Mouse (Mus musculus) hindbrain, postnatal 0 days (tissue): ENCODE data around the gene Crim1. TPM values are rescaled to one million over a fixed set of nuclear protein-coding genes. Genes with fewer than 3 reads are reported as not detected.

Experiments
- ATAC-seq: fragments of 200-750 bp; cut with Nextera tagmentation; 2 replicates; pipeline ENCODE4 v1.8.0; 2017; ENCODE audit warnings: mild to moderate bottlenecking, moderate TSS enrichment, moderate library complexity
- DNase-seq: peaks from one replicate; pipeline ENCODE4 v3.0.0-alpha.2; 2015; ENCODE audit warnings: low spot score
- H3K27ac ChIP-seq: fragments of 300-500 bp; sonication (generic); 2 replicates; pipeline ENCODE4 v1.5.1; 2014; ENCODE audit warnings: mild to moderate bottlenecking
- H3K27me3 ChIP-seq: fragments of 300-500 bp; sonication (generic); 2 replicates; pipeline ENCODE4 v1.6.1; 2014; ENCODE audit warnings: low read length, mixed read lengths; ENCODE audit not compliant: insufficient read depth
- H3K36me3 ChIP-seq: fragments of 300-500 bp; sonication (generic); 2 replicates; pipeline ENCODE4 v1.6.1; 2014; ENCODE audit warnings: low read length, mixed read lengths; ENCODE audit not compliant: insufficient read depth
- H3K4me1 ChIP-seq: fragments of 300-500 bp; sonication (generic); 2 replicates; pipeline ENCODE4 v1.6.1; 2014; ENCODE audit warnings: antibody characterized with exemption, low read length, mixed read lengths; ENCODE audit not compliant: insufficient read depth
- H3K4me2 ChIP-seq: fragments of 300-500 bp; sonication (generic); 2 replicates; pipeline ENCODE4 v1.6.1; 2014; ENCODE audit warnings: low read depth, mild to moderate bottlenecking, low read length, moderate library complexity, mixed read lengths
- H3K4me3 ChIP-seq: fragments of 300-500 bp; sonication (generic); 2 replicates; pipeline ENCODE4 v1.5.1; 2014; ENCODE audit warnings: low read length
- H3K9ac ChIP-seq: fragments of 300-500 bp; sonication (generic); replicated peaks from 2 replicates; pipeline ENCODE4 v1.6.1; 2014; ENCODE audit warnings: mild to moderate bottlenecking, low read length, moderate library complexity, mixed read lengths
- H3K9me3 ChIP-seq: fragments of 300-500 bp; sonication (generic); 2 replicates; pipeline ENCODE4 v1.6.1; 2016; ENCODE audit warnings: low read length, mixed read lengths
- CTCF ChIP-seq: IDR thresholded peaks from 2 replicates; pipeline ENCODE4 v1.5.1; 2016; ENCODE audit warnings: antibody characterized with exemption, control low read depth, low read depth
- WGBS: fragments of 180-500 bp; shearing (Covaris S2); extraction: QIAGEN DNeasy Blood & Tissue Kit; methylation state at CpG from one replicate; pipeline ENCODE4 v1.1.7; 2014; 5-methylcytosine and 5-hydroxymethylcytosine counted together
- polyA plus RNA-seq: library from polyadenylated mRNA; unstranded; fragments of >200 nt; fragmentation: Nextera tagmentation; extraction: Ambion mirVana; gene quantifications from 2 replicates; pipeline ENCODE4 v1.2.1, GENCODE M21; 2015
- total RNA-seq: library from RNA; depleted of rRNA; stranded (reverse); fragments of >200 nt; gene quantifications from 2 replicates; pipeline ENCODE4 v1.2.3, GENCODE M21; 2014

Gene Crim1
- total and polyA plus RNA-seq, 2 experiments from 2014 or later, result 14.6 to 143 TPM

GRCm38 (mm10) chr17:78200561-78201220 lies 643 bp downstream of the Crim1 start:
- Histone ChIP-seq H3K27ac (peak overlapping the region; percentile 85), H3K27me3 (no peaks in the 10 kb centered on the region), H3K4me1 (peaks cover 16% of the 10 kb centered on the region; the same call in 1 of the 2 replicates), H3K36me3 (no peaks in the 10 kb centered on the region), H3K9me3 (no peaks in the 10 kb centered on the region), H3K4me3 (peak overlapping the region; percentile 86), H3K4me2 (peak overlapping the region; percentile 99), H3K9ac (peak overlapping the region; percentile 71)
- 0% methylated on average over 49 of the region's 73 CpGs for WGBS
- TF ChIP-seq CTCF, result 0 out of 2 replicates have a peak, but pooled peaks have one; percentile 22
- ATAC-seq (peak; percentile 48), DNase-seq (peak; percentile 65)

- WGBS, result under 1% methylated on average over 39 of the region's 39 CpGs
- ATAC-seq (peak; percentile 34), DNase-seq (peak; percentile 48)
- Histone ChIP-seq H3K9me3 (no peaks in the 10 kb centered on the region), H3K27me3 (no peaks in the 10 kb centered on the region), H3K4me3 (peak overlapping the region; percentile 86), H3K4me1 (peaks cover 16% of the 10 kb centered on the region; the same call in 1 of the 2 replicates), H3K9ac (peak overlapping the region; percentile 71), H3K27ac (peak overlapping the region; percentile 85), H3K36me3 (no peaks in the 10 kb centered on the region), H3K4me2 (peak overlapping the region; percentile 99)
- no peak for TF ChIP-seq CTCF
Observed at GRCm38 (mm10) chr17:78201221-78202058, 1.4 kb downstream of the Crim1 start.

- H3K27me3 ChIP-seq, result no peaks in the 10 kb centered on the region
- no peak overlapping the region; the same call in 1 of the 2 replicates for H3K9ac ChIP-seq
- H3K36me3 ChIP-seq, result no peaks in the 10 kb centered on the region
- H3K4me2 ChIP-seq, result peak overlapping the region; percentile 99
- H3K4me1 ChIP-seq, result peaks cover 16% of the 10 kb centered on the region; the same call in 1 of the 2 replicates
- peak overlapping the region; percentile 86 for H3K4me3 ChIP-seq
- 5% methylated on average over 5 of the region's 5 CpGs for WGBS
- no peak for DNase-seq
- no peaks in the 10 kb centered on the region for H3K9me3 ChIP-seq
- ATAC-seq, result no peak
- peak; percentile 36; the same call in 1 of the 2 replicates for TF ChIP-seq CTCF
- no peak overlapping the region for H3K27ac ChIP-seq
Observed at GRCm38 (mm10) chr17:78202221-78202620, 2.2 kb downstream of the Crim1 start.

- peak overlapping the region; percentile 99 for H3K4me2 ChIP-seq
- peak overlapping the region; percentile 36; the same call in 1 of the 2 replicates for H3K27ac ChIP-seq
- DNase-seq (peak; percentile 45), ATAC-seq (no peak)
- H3K9me3 ChIP-seq, result no peaks in the 10 kb centered on the region
- no peak for TF ChIP-seq CTCF
- no peaks in the 10 kb centered on the region for H3K27me3 ChIP-seq
- peak overlapping the region; percentile 37; the same call in 1 of the 2 replicates for H3K9ac ChIP-seq
- H3K4me1 ChIP-seq, result peaks cover 16% of the 10 kb centered on the region; the same call in 1 of the 2 replicates
- no peaks in the 10 kb centered on the region for H3K36me3 ChIP-seq
- WGBS, result 34% methylated on average over 3 of the region's 3 CpGs
- H3K4me3 ChIP-seq, result peak overlapping the region; percentile 86
Observed at GRCm38 (mm10) chr17:78202756-78203155, 2.7 kb downstream of the Crim1 start.

GRCm38 (mm10) chr17:78203478-78203877 lies 3.4 kb downstream of the Crim1 start:
- Histone ChIP-seq H3K4me3 (peak overlapping the region; percentile 86), H3K27ac (no peak overlapping the region), H3K36me3 (no peaks in the 10 kb centered on the region), H3K27me3 (no peaks in the 10 kb centered on the region), H3K9me3 (no peaks in the 10 kb centered on the region), H3K4me2 (peak overlapping the region; percentile 99), H3K9ac (no peak overlapping the region), H3K4me1 (peaks cover 16% of the 10 kb centered on the region; the same call in 1 of the 2 replicates)
- no peak for ATAC-seq
- TF ChIP-seq CTCF, result peak; percentile 62
- peak; percentile 79 for DNase-seq
- 41% methylated on average over 5 of the region's 5 CpGs for WGBS

GRCm38 (mm10) chr17:78206421-78206820 lies 6.4 kb downstream of the Crim1 start:
- Histone ChIP-seq H3K27me3 (no peaks in the 10 kb centered on the region), H3K27ac (no peak overlapping the region), H3K9me3 (no peaks in the 10 kb centered on the region), H3K4me3 (no peak overlapping the region), H3K4me1 (peaks cover 12% of the 10 kb centered on the region; the same call in 1 of the 2 replicates), H3K36me3 (no peaks in the 10 kb centered on the region), H3K9ac (no peak overlapping the region), H3K4me2 (no peak overlapping the region)
- ATAC-seq (no peak), DNase-seq (no peak)
- TF ChIP-seq CTCF, result no peak
- WGBS, result 38% methylated on average over 2 of the region's 2 CpGs
